Mouse (Mus musculus) E14TG2a.4 (cell line): ENCODE results near the gene Cped1.
"Not testable (repeated sequence)": the region's sequence is repeated elsewhere in the genome, so short reads cannot be mapped to it uniquely, and the experiment has no call there.

Experiments used
- H3K27me3 ChIP-seq: 2 replicates; pipeline ENCODE4 v1.6.1; 2014; ENCODE audit warnings: low read length, control low read depth; ENCODE audit not compliant: insufficient read depth
- H3K36me3 ChIP-seq: 2 replicates; pipeline ENCODE4 v1.6.1; 2014; ENCODE audit warnings: low read length, control low read depth; ENCODE audit not compliant: insufficient read depth
- H3K4me1 ChIP-seq: replicated peaks from 2 replicates; pipeline ENCODE4 v1.6.1; 2014; ENCODE audit warnings: low read depth, low read length, control low read depth
- H3K4me3 ChIP-seq: replicated peaks from 2 replicates; pipeline ENCODE4 v1.5.1; 2014; ENCODE audit warnings: mild to moderate bottlenecking, low read length
- H3K9me3 ChIP-seq: 2 replicates; pipeline ENCODE4 v1.6.1; 2014; ENCODE audit warnings: low read length, control low read depth
- CTCF ChIP-seq: conservative IDR thresholded peaks from 2 replicates; pipeline ENCODE4 v1.5.1; 2014; ENCODE audit warnings: low read length
- NANOG ChIP-seq: IDR thresholded peaks from 2 replicates; pipeline ENCODE4 v1.6.1; 2014; ENCODE audit warnings: borderline replicate concordance, low read length, mixed read lengths
- POU5F1 ChIP-seq: IDR thresholded peaks from 2 replicates; pipeline ENCODE4 v1.6.1; 2014; ENCODE audit warnings: low read length, borderline replicate concordance

Cped1 gene

DNA sequence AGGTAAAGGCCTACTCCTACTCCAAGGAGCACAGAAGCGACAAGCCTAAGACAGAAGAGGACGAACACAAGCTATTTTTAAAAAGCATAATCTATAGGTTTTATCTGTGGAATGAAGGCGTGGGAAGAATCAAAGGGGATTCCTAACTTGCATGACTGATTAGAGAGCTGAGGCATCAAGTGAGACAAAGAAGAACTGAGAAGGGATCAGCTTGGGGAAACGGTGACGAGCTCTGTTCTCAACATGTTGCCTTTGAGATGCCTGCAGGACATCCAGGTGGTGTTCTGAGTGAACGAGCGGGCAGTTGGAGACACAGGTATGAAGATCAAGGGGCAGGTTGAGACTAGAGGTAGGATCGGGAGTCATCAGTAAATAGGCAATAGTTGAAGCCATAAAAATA lies 257.6 kb downstream of the Cped1 start:
- Histone ChIP-seq H3K4me1 (no peaks in the 10 kb centered on the region), H3K36me3 (no peaks in the 10 kb centered on the region), H3K27me3 (no peaks in the 10 kb centered on the region), H3K4me3 (no peak overlapping the region), H3K9me3 (no peaks in the 10 kb centered on the region)
- TF ChIP-seq CTCF (no peak), POU5F1 (no peak), NANOG (no peak)

DNA sequence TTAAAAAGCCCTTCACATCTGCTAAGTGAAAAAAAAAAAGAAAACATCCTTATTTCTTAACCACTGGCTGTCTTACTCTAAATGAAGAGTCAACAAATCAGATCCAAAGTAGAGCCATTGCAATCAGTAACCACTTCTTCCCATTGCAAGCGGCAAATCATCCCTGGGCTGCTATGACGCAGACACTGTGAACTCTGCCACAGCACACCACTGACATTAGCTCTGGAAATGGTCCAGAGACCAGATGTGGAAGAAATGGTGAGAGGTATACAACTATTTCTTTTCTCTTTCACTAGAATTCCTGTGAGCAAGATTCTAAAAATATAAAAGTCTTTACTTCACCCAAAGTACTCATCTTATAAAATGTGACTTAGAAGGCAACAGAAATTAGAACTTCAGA lies 261.0 kb downstream of the Cped1 start:
- Histone ChIP-seq H3K27me3 (no peaks in the 10 kb centered on the region), H3K36me3 (no peaks in the 10 kb centered on the region), H3K4me1 (no peaks in the 10 kb centered on the region), H3K4me3 (no peak overlapping the region), H3K9me3 (no peaks in the 10 kb centered on the region)
- TF ChIP-seq NANOG (no peak), POU5F1 (no peak), CTCF (no peak)

DNA sequence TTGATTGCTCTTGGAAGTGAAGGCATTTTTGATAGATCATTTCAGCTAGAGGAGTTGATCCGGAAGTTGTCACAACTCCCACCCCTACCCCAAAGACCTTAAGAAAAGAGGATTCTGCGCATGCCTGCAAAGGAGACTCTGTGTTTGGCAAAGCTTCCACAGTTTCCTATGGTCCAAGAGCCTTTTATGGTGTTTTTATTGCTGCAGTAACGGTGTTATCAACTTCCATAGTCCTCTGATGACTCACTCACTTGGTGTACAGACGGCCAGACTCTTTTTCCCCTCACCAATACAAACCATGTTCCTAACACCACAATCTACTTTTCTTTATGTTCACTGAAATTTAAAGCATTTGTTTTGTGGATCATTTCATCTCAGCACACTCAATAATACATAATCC lies 273.1 kb downstream of the Cped1 start:
- Histone ChIP-seq H3K9me3 (no peaks in the 10 kb centered on the region), H3K4me1 (no peaks in the 10 kb centered on the region), H3K4me3 (no peak overlapping the region), H3K36me3 (no peaks in the 10 kb centered on the region), H3K27me3 (0 out of 2 replicates have a peak, but pooled peaks cover 3% of the 10 kb centered on the region)
- TF ChIP-seq NANOG (no peak), CTCF (no peak), POU5F1 (no peak)

DNA sequence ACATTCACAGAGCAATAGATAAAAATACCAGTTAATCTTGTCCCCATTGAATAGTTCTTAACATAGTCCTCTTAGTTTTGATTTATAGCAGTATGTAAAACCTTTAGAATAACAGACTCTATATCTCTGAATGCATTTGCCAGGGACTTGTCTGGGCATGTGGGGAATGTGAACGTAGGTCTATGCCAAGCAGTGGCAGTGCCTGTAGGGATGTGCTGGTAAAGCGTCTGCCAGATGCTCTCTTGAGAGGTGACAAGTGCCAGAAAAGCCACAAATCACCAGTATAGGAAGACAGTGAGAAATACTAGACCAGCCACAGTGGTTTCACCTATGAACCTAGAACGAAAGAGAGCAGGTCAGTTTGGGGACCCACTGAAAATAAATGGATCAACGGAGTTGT lies 276.8 kb downstream of the Cped1 start:
- no peak for TF ChIP-seq POU5F1
- TF ChIP-seq CTCF = no peak
- no peak for TF ChIP-seq NANOG
- Histone ChIP-seq H3K36me3 (no peaks in the 10 kb centered on the region), H3K4me1 (no peaks in the 10 kb centered on the region), H3K4me3 (no peak overlapping the region), H3K9me3 (no peaks in the 10 kb centered on the region), H3K27me3 (no peaks in the 10 kb centered on the region)

DNA sequence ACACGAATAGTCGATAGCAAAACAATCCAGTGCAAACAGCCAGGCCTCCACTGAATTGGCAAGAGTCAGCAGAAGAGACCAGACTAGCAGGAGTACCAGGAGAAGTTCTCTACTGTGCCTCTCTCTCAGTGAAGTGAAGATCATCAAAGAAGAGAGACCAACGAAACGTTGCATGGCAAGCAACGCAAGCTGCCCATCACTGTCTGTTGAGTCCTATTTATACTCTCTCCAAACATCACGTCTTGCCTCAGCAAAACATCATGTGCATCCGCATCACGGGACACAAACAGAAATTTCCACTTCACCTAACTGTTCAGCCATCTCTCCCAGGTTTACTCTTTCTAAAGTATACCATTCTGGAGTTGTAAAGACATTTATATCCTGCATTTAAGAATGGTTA lies 278.4 kb downstream of the Cped1 start:
- not testable (repeated sequence) for H3K27me3 ChIP-seq, H3K9me3 ChIP-seq, H3K36me3 ChIP-seq, H3K4me3 ChIP-seq, H3K4me1 ChIP-seq

DNA sequence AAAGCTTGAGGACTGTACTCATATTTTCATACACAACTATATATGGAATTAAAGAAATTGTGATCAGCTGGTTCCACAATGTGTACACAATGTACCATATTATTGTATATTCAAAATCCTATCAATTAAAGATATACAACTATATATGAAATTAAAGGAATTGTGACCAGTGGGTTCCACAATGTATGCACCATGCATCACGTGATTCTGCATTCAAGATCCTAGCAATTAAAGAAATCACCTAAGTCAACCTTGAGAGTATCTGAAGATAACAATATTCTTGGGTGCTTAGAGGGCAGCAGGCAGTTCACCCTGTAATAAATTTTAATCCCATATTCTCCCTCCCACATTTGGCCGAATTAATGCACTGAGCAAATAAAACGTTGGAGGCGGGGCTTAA lies 280.3 kb downstream of the Cped1 start:
- Histone ChIP-seq H3K4me3 (no peak overlapping the region), H3K9me3 (no peaks in the 10 kb centered on the region), H3K27me3 (no peaks in the 10 kb centered on the region), H3K36me3 (no peaks in the 10 kb centered on the region), H3K4me1 (no peaks in the 10 kb centered on the region)
- no peak for TF ChIP-seq NANOG
- TF ChIP-seq POU5F1 = no peak
- TF ChIP-seq CTCF = no peak

DNA sequence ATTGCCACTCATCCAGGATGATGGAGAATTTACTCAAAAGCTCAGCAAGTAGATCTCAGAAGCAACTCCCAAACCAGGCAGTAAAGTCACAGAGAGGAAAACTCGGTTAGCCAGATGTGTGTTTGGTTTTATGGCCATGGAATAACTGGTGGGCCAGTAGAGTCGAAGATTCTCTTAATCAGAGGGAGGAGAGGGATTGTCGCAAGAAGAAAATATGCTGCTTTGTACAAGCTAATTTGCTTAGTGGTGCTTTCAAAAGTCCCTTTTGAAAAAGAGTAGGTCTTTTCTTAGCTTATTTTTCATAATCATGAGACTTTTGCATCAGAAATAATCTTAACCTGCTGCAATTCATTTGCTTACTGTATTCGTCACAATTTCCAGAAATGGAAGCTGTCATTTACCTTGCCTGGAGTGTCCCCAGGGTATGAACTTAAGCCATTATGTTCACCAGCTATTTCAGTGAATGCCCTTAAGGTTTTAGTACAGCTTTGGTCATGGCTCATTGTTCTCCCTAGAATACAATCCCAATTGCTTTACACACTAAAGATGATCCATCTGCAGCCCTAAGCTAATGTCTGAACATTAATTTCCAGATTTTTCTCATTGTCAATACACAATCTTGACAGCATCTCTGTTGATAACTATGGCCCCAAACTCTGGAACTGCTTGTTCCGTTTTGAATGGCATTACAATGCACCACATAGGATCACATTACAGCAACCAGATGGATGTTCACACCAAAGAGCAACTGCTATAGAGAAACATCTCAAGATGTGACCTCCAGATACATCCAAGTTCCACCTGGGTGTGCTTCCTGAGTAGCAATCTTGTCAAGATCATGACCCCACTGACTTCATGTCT lies 282.3 kb downstream of the Cped1 start:
- Histone ChIP-seq H3K4me1 (no peaks in the 10 kb centered on the region), H3K27me3 (no peaks in the 10 kb centered on the region), H3K4me3 (no peak overlapping the region), H3K9me3 (no peaks in the 10 kb centered on the region), H3K36me3 (no peaks in the 10 kb centered on the region)
- no peak for TF ChIP-seq NANOG
- no peak for TF ChIP-seq POU5F1
- TF ChIP-seq CTCF = no peak

DNA sequence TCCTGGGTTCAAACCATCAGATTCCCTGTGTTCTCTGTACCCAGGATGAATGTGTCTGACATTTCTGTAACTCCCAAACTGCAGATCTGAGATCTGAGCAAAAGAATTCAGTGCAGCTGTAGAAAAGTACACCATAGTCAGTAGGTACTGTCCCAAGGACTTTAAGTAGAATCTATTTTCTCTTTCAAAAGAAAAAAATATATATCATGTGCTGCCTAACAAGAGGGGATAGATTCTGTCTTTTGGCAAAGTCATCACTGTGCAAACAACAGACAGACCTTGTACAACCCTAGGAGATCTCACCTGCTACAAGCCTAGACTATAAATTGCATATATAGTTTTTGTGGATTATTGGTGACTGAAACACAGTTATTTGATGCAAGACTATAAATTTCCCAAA lies 283.0 kb downstream of the Cped1 start:
- Histone ChIP-seq H3K36me3 (no peaks in the 10 kb centered on the region), H3K4me1 (no peaks in the 10 kb centered on the region), H3K9me3 (no peaks in the 10 kb centered on the region), H3K4me3 (no peak overlapping the region), H3K27me3 (no peaks in the 10 kb centered on the region)
- TF ChIP-seq NANOG (no peak), CTCF (no peak), POU5F1 (no peak)
